Comparison of ENCODE assay signal across 8 mouse cellular contexts in genomic region chr1:79697382-79697781, GRCm38 (mm10). TPM values are rescaled to one million over a fixed set of nuclear protein-coding genes. Genes with fewer than 3 reads are reported as not detected.
DNase-seq lines count a peak whose midpoint lies in the region; ATAC-seq and TF ChIP-seq lines count a peak whose summit lies in the region.

No protein-coding gene starts in this region.

- no peak overlapping the region for H3K4me2 ChIP-seq in hindbrain, postnatal 0 days (ENCODE audit: low read depth, low read length)

- peak; percentile 85 for ATAC-seq in hindbrain, postnatal 0 days
- ATAC-seq in erythroblast, adult 5-6 weeks (replicated peaks; ENCODE audit: low FRiP score, poor library complexity, severe bottlenecking): no peak

- H3K36me3 ChIP-seq in hindbrain, postnatal 0 days (ENCODE audit: insufficient read depth, low read length): peaks cover 4% of the 10 kb centered on the region

- no peak for TF ChIP-seq CTCF in hindbrain, postnatal 0 days (IDR thresholded peaks at IDR 0.05; ENCODE audit: low read depth)

- H3K4me3 ChIP-seq in hindbrain, postnatal 0 days (ENCODE audit: low read length): no peak overlapping the region

- no peaks in the 10 kb centered on the region for H3K9me3 ChIP-seq in hindbrain, postnatal 0 days (ENCODE audit: low read length)

- no peaks in the 10 kb centered on the region for H3K4me1 ChIP-seq in hindbrain, postnatal 0 days (ENCODE audit: insufficient read depth, low read length)

- peak; percentile 10 to 15 for DNase-seq in cerebellum, postnatal 36 days
- DNase-seq in cerebellum, adult 11-12 months: no peak
- DNase-seq in urinary bladder, postnatal 36 days (ENCODE audit: low spot score in 2 of 2): peak; percentile 24 to 33
- DNase-seq in urinary bladder, adult 2 months (ENCODE audit: low spot score): no peak
- peak; percentile 78 for DNase-seq in hindbrain, postnatal 0 days (ENCODE audit: low spot score)
- DNase-seq in lung, postnatal 10 days: peak; percentile 60
- DNase-seq in right cerebral cortex, postnatal 4 days: peak; percentile 59

- H3K27ac ChIP-seq in hindbrain, postnatal 0 days: no peak overlapping the region; the same call in 1 of the 2 replicates

- H3K27me3 ChIP-seq in hindbrain, postnatal 0 days (ENCODE audit: insufficient read depth, low read length): no peaks in the 10 kb centered on the region

- H3K9ac ChIP-seq in hindbrain, postnatal 0 days (replicated peaks; ENCODE audit: low read length): no peak overlapping the region

- 12% methylated on average over 9 of the region's 9 CpGs for WGBS in hindbrain, postnatal 0 days

RNA-seq across cellular contexts. Expression of gene Ap1s3, which starts 25.6 kb away (rescaled TPM):
- polyA plus RNA-seq in urinary bladder, adult 2 months (2012; rRNA removed): 9.7 and 13.3 TPM in 2 replicates
- total RNA-seq in hindbrain, postnatal 0 days (2014; rRNA removed): 1.1 and 2.0 TPM in 2 replicates
- polyA plus RNA-seq in hindbrain, postnatal 0 days (2015; fragmentation: Nextera tagmentation; extraction: Ambion mirVana): 0.15 and 0.16 TPM in 2 replicates
- 0.58 and 3.1 TPM in 2 replicates for total RNA-seq in erythroblast, adult 5-6 weeks (2015; ENCODE audit: low replicate concordance)
- 2.8 and 4.2 TPM in 2 replicates for total RNA-seq in erythroblast, adult 5-6 weeks (2017; ENCODE audit: low replicate concordance)

Comparison
In these comparisons a context has a peak if more than half of its experiments do, and no peak if none do; other contexts are left out.
1. DNase-seq: peak in cerebellum, postnatal 36 days (2 of 2), urinary bladder, postnatal 36 days (2 of 2), hindbrain, postnatal 0 days (single experiment), lung, postnatal 10 days (single experiment) and right cerebral cortex, postnatal 4 days (single experiment); none in cerebellum, adult 11-12 months (single experiment) and urinary bladder, adult 2 months (single experiment).